Comparison of ENCODE assay signal across 11 mouse cellular contexts in genomic region chr11:96333241-96334001, GRCm38 (mm10). TPM values are rescaled to one million over a fixed set of nuclear protein-coding genes. Genes with fewer than 3 reads are reported as not detected.
DNase-seq lines count a peak whose midpoint lies in the region; ATAC-seq lines count a peak whose summit lies in the region.
"Had no signal": no experiment of that assay in that cellular context is flagged by ENCODE, and none has a peak within 500 bp of the region (broad histone marks: within the 10 kb centered on the region; RNA-seq: fewer than 3 reads in every experiment).

No protein-coding gene starts in this region.

- H3K27me3 ChIP-seq in kidney, embryonic 14.5 days (ENCODE audit: control insufficient read depth, insufficient read depth, low read length): no peaks in the 10 kb centered on the region
- peaks cover 100% of the 10 kb centered on the region for H3K27me3 ChIP-seq in embryonic facial prominence, embryonic 12.5 days
- peaks cover 40% of the 10 kb centered on the region for H3K27me3 ChIP-seq in hindbrain, embryonic 16.5 days (replicated peaks; ENCODE audit: control insufficient read depth, insufficient read depth, low read length)
- no peaks in the 10 kb centered on the region for H3K27me3 ChIP-seq in neural tube, embryonic 12.5 days (replicated peaks)

- 9% methylated on average over 17 of the region's 17 CpGs for WGBS in kidney, embryonic 14.5 days
- WGBS in embryonic facial prominence, embryonic 12.5 days: 2% methylated on average over 17 of the region's 17 CpGs
- 4% methylated on average over 17 of the region's 17 CpGs for WGBS in hindbrain, embryonic 16.5 days
- 3% methylated on average over 17 of the region's 17 CpGs for WGBS in neural tube, embryonic 12.5 days

- peak overlapping the region; percentile 70 for H3K4me2 ChIP-seq in kidney, embryonic 14.5 days (replicated peaks; ENCODE audit: low read depth, low read length)
- peak overlapping the region; percentile 34; the same call in 1 of the 2 replicates for H3K4me2 ChIP-seq in embryonic facial prominence, embryonic 12.5 days (replicated peaks)
- H3K4me2 ChIP-seq in hindbrain, embryonic 16.5 days (ENCODE audit: low read length): peak overlapping the region; percentile 62
- H3K4me2 ChIP-seq in neural tube, embryonic 12.5 days (replicated peaks): peak overlapping the region; percentile 100
- H3K4me2 ChIP-seq: midbrain, embryonic 11.5 days had no signal

- H3K36me3 ChIP-seq in kidney, embryonic 14.5 days (ENCODE audit: control insufficient read depth, insufficient read depth, low read length): peaks cover 42% of the 10 kb centered on the region
- no peaks in the 10 kb centered on the region for H3K36me3 ChIP-seq in embryonic facial prominence, embryonic 12.5 days
- no peaks in the 10 kb centered on the region for H3K36me3 ChIP-seq in hindbrain, embryonic 16.5 days (ENCODE audit: control insufficient read depth, insufficient read depth, low read length)
- peaks cover 27% of the 10 kb centered on the region for H3K36me3 ChIP-seq in neural tube, embryonic 12.5 days

- H3K4me3 ChIP-seq in kidney, embryonic 14.5 days (ENCODE audit: low read length): peak overlapping the region; percentile 38
- peak overlapping the region; percentile 18; the same call in 1 of the 2 replicates for H3K4me3 ChIP-seq in embryonic facial prominence, embryonic 12.5 days
- H3K4me3 ChIP-seq in hindbrain, embryonic 16.5 days (ENCODE audit: low read length): peak overlapping the region; percentile 42
- peak overlapping the region; percentile 65 for H3K4me3 ChIP-seq in neural tube, embryonic 12.5 days

- H3K4me1 ChIP-seq in kidney, embryonic 14.5 days (ENCODE audit: control insufficient read depth, insufficient read depth, low read length): peaks cover 92% of the 10 kb centered on the region
- peaks cover 7% of the 10 kb centered on the region; the same call in 1 of the 2 replicates for H3K4me1 ChIP-seq in embryonic facial prominence, embryonic 12.5 days
- peaks cover 6% of the 10 kb centered on the region; the same call in 1 of the 2 replicates for H3K4me1 ChIP-seq in hindbrain, embryonic 16.5 days (ENCODE audit: control insufficient read depth, insufficient read depth, low read depth, low read length)
- H3K4me1 ChIP-seq in neural tube, embryonic 12.5 days: peaks cover 98% of the 10 kb centered on the region

- H3K9me3 ChIP-seq in kidney, embryonic 14.5 days (ENCODE audit: control insufficient read depth, low read length): no peaks in the 10 kb centered on the region
- no peaks in the 10 kb centered on the region for H3K9me3 ChIP-seq in embryonic facial prominence, embryonic 12.5 days
- H3K9me3 ChIP-seq in hindbrain, embryonic 16.5 days (ENCODE audit: control insufficient read depth, low read length): no peaks in the 10 kb centered on the region
- H3K9me3 ChIP-seq in neural tube, embryonic 12.5 days: no peaks in the 10 kb centered on the region

- no peak for DNase-seq in kidney, postnatal 10 days
- no peak for DNase-seq in cerebellum, adult 11-12 months
- DNase-seq in right cerebral cortex, postnatal 36 days (ENCODE audit: low spot score in 2 of 2): no peak
- DNase-seq: cerebellum, adult 9-11 months; retina, postnatal 1 day had no signal

- H3K9ac ChIP-seq in kidney, embryonic 14.5 days (ENCODE audit: low read depth, low read length): peak overlapping the region; percentile 86
- 0 out of 2 replicates have a peak overlapping the region, but pooled peaks have one; percentile 15 for H3K9ac ChIP-seq in embryonic facial prominence, embryonic 12.5 days
- H3K9ac ChIP-seq in hindbrain, embryonic 16.5 days (ENCODE audit: low read depth, low read length): peak overlapping the region; percentile 70
- H3K9ac ChIP-seq in neural tube, embryonic 12.5 days: peak overlapping the region; percentile 100

- ATAC-seq in kidney, embryonic 14.5 days (ENCODE audit: low FRiP score, low TSS enrichment): peak; percentile 60
- ATAC-seq in embryonic facial prominence, embryonic 12.5 days (ENCODE audit: insufficient number of reproducible peaks, insufficient read depth, low FRiP score, low TSS enrichment): no peak
- no peak for ATAC-seq in hindbrain, embryonic 16.5 days
- ATAC-seq in neural tube, embryonic 12.5 days (ENCODE audit: low FRiP score, low read depth): no peak
- ATAC-seq: forebrain, embryonic 14.5 days had no signal

- H3K27ac ChIP-seq in kidney, embryonic 14.5 days (ENCODE audit: low read depth, low read length): peak overlapping the region; percentile 100
- H3K27ac ChIP-seq in embryonic facial prominence, embryonic 12.5 days: no peak overlapping the region
- peak overlapping the region; percentile 91 for H3K27ac ChIP-seq in hindbrain, embryonic 16.5 days (ENCODE audit: low read depth, low read length)
- peak overlapping the region; percentile 100 for H3K27ac ChIP-seq in neural tube, embryonic 12.5 days

RNA-seq across cellular contexts. Expression of gene Hoxb3, which starts 10.3 kb away (rescaled TPM):
- polyA plus RNA-seq in kidney, embryonic 14.5 days (2014; fragmentation: Nextera tagmentation; extraction: Ambion mirVana): 8.2 and 8.6 TPM in 2 replicates
- 0.53 and 0.87 TPM in 2 replicates for polyA plus RNA-seq in embryonic facial prominence, embryonic 12.5 days (2016; fragmentation: Nextera tagmentation; extraction: Ambion mirVana)
- 4.8 and 5.6 TPM in 2 replicates for polyA plus RNA-seq in hindbrain, embryonic 16.5 days (2015; fragmentation: Nextera tagmentation; extraction: Ambion mirVana)
- polyA plus RNA-seq in neural tube, embryonic 12.5 days (2016; fragmentation: Nextera tagmentation; extraction: Ambion mirVana): 21.2 and 26.5 TPM in 2 replicates
- polyA plus RNA-seq: forebrain, embryonic 14.5 days; midbrain, embryonic 11.5 days had no signal

RNA-seq across cellular contexts. Expression of gene Hoxb4, which starts 15.4 kb away (rescaled TPM):
- 4.2 and 8.6 TPM in 2 replicates for polyA plus RNA-seq in kidney, embryonic 14.5 days (2014; fragmentation: Nextera tagmentation; extraction: Ambion mirVana)
- polyA plus RNA-seq in embryonic facial prominence, embryonic 12.5 days (2016; fragmentation: Nextera tagmentation; extraction: Ambion mirVana): 0.22 TPM in 1 of 2 replicates, not detected in the other
- polyA plus RNA-seq in hindbrain, embryonic 16.5 days (2015; fragmentation: Nextera tagmentation; extraction: Ambion mirVana): 2.5 and 3.3 TPM in 2 replicates
- 10.2 and 15.1 TPM in 2 replicates for polyA plus RNA-seq in neural tube, embryonic 12.5 days (2016; fragmentation: Nextera tagmentation; extraction: Ambion mirVana)
- polyA plus RNA-seq: forebrain, embryonic 14.5 days; midbrain, embryonic 11.5 days had no signal

RNA-seq across cellular contexts. Expression of gene Hoxb2, which starts 16.9 kb away (rescaled TPM):
- 49.9 and 67.2 TPM in 2 replicates for polyA plus RNA-seq in kidney, embryonic 14.5 days (2014; fragmentation: Nextera tagmentation; extraction: Ambion mirVana)
- 3.9 and 6.5 TPM in 2 replicates for polyA plus RNA-seq in embryonic facial prominence, embryonic 12.5 days (2016; fragmentation: Nextera tagmentation; extraction: Ambion mirVana)
- polyA plus RNA-seq in hindbrain, embryonic 16.5 days (2015; fragmentation: Nextera tagmentation; extraction: Ambion mirVana): 20.0 and 20.8 TPM in 2 replicates
- 109 and 119 TPM in 2 replicates for polyA plus RNA-seq in neural tube, embryonic 12.5 days (2016; fragmentation: Nextera tagmentation; extraction: Ambion mirVana)
- polyA plus RNA-seq: forebrain, embryonic 14.5 days; midbrain, embryonic 11.5 days had no signal

RNA-seq across cellular contexts. Expression of gene Hoxb5, which starts 30.3 kb away (rescaled TPM):
- polyA plus RNA-seq in kidney, embryonic 14.5 days (2014; fragmentation: Nextera tagmentation; extraction: Ambion mirVana): 22.1 and 24.3 TPM in 2 replicates
- polyA plus RNA-seq in embryonic facial prominence, embryonic 12.5 days (2016; fragmentation: Nextera tagmentation; extraction: Ambion mirVana): 0.38 TPM in 1 of 2 replicates, not detected in the other
- 120 and 133 TPM in 2 replicates for polyA plus RNA-seq in hindbrain, embryonic 16.5 days (2015; fragmentation: Nextera tagmentation; extraction: Ambion mirVana)
- 79.2 and 94.7 TPM in 2 replicates for polyA plus RNA-seq in neural tube, embryonic 12.5 days (2016; fragmentation: Nextera tagmentation; extraction: Ambion mirVana)
- polyA plus RNA-seq: forebrain, embryonic 14.5 days; midbrain, embryonic 11.5 days had no signal

RNA-seq across cellular contexts. Expression of gene Hoxb1, which starts 32.1 kb away (rescaled TPM):
- polyA plus RNA-seq in kidney, embryonic 14.5 days (2014; fragmentation: Nextera tagmentation; extraction: Ambion mirVana): 0.27 and 0.37 TPM in 2 replicates
- polyA plus RNA-seq in embryonic facial prominence, embryonic 12.5 days (2016; fragmentation: Nextera tagmentation; extraction: Ambion mirVana): 0.08 and 0.18 TPM in 2 replicates
- polyA plus RNA-seq in hindbrain, embryonic 16.5 days (2015; fragmentation: Nextera tagmentation; extraction: Ambion mirVana): 0.21 and 0.35 TPM in 2 replicates
- 8.1 and 8.8 TPM in 2 replicates for polyA plus RNA-seq in neural tube, embryonic 12.5 days (2016; fragmentation: Nextera tagmentation; extraction: Ambion mirVana)
- polyA plus RNA-seq: forebrain, embryonic 14.5 days; midbrain, embryonic 11.5 days had no signal

Comparison
In these comparisons a context has a peak if more than half of its experiments do, and no peak if none do; other contexts are left out.
1. H3K4me2 ChIP-seq: peak in every context shown above with its lines; median percentile 100 in neural tube, embryonic 12.5 days; 70 in kidney, embryonic 14.5 days; 62 in hindbrain, embryonic 16.5 days; 34 in embryonic facial prominence, embryonic 12.5 days.
2. H3K9ac ChIP-seq: peak in every context shown above with its lines; median percentile 100 in neural tube, embryonic 12.5 days; 86 in kidney, embryonic 14.5 days; 70 in hindbrain, embryonic 16.5 days; 15 in embryonic facial prominence, embryonic 12.5 days.